Mouse (Mus musculus): ENCODE measurements at regions not wholly inside any gene's neighbourhood (a gene's known extent, or its start where the extent isn't known, plus 50 kb on each side); places are given as distances from the start of the nearest gene placed in this dataset.

DNA sequence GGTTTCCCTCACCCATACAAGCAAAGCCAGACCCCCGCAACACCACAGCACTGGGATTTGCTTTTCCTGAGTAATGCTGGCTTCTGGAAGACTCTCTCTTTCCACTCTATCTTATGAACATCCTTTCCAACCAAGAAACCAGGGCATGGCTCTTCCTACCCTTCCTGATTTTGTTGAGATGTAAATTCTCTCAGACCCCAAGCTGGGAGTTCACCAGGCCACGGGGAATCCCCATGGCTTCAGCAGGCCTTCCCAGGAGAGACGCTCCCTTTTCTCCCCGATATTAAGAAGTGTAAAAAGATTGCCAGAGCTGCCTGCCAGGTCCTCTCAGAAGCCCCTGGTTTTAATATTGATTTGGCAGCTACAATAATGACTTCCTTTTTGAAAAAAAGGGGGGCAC is 146.3 kb upstream of the Tbx3 start:
- Histone ChIP-seq H3K36me3 (ENCODE audit: insufficient read depth, low read length) (no peaks in the 10 kb centered on the region), H3K4me3 (replicated peaks; ENCODE audit: low read length) (0 out of 2 replicates have a peak overlapping the region, but pooled peaks have one; percentile 1), H3K4me1 (replicated peaks; ENCODE audit: low read depth, low read length) (peaks cover 21% of the 10 kb centered on the region), H3K27me3 (ENCODE audit: insufficient read depth, low read length) (peaks cover 52% of the 10 kb centered on the region), H3K9me3 (ENCODE audit: low read length) (no peaks in the 10 kb centered on the region)
- TF ChIP-seq CTCF (conservative IDR thresholded peaks at IDR 0.05; ENCODE audit: low read length) (no peak), POU5F1 (IDR thresholded peaks at IDR 0.05; ENCODE audit: borderline replicate concordance, low read length) (no peak), NANOG (IDR thresholded peaks at IDR 0.05; ENCODE audit: borderline replicate concordance, low read length) (no peak)

DNA sequence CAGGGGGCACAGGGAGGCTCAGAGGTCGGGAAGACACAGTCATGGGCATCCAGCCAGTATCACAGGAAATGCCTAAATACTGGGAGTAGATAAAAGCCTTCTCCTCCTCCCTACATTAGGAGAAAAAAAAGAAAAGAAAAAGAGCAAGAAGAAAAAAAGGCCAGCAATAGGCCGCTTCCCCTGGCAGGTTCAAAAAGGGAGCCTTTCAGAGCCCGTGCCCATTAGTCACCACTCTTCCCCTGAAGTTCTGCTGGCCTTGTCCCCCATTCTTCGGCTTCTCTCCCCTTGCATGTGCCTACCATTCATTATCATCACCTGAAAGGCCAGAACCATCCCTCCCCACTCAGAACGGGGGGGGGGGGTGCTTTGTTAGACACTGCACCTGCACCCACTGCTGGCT is 144.5 kb upstream of the Tbx3 start:
- Histone ChIP-seq H3K9me3 (ENCODE audit: low read length) (no peaks in the 10 kb centered on the region), H3K36me3 (ENCODE audit: insufficient read depth, low read length) (no peaks in the 10 kb centered on the region), H3K4me3 (replicated peaks; ENCODE audit: low read length) (no peak overlapping the region), H3K27me3 (ENCODE audit: insufficient read depth, low read length) (peaks cover 53% of the 10 kb centered on the region), H3K4me1 (replicated peaks; ENCODE audit: low read depth, low read length) (peaks cover 21% of the 10 kb centered on the region)
- TF ChIP-seq CTCF (conservative IDR thresholded peaks at IDR 0.05; ENCODE audit: low read length) (no peak), POU5F1 (IDR thresholded peaks at IDR 0.05; ENCODE audit: borderline replicate concordance, low read length) (no peak), NANOG (IDR thresholded peaks at IDR 0.05; ENCODE audit: borderline replicate concordance, low read length) (no peak)

DNA sequence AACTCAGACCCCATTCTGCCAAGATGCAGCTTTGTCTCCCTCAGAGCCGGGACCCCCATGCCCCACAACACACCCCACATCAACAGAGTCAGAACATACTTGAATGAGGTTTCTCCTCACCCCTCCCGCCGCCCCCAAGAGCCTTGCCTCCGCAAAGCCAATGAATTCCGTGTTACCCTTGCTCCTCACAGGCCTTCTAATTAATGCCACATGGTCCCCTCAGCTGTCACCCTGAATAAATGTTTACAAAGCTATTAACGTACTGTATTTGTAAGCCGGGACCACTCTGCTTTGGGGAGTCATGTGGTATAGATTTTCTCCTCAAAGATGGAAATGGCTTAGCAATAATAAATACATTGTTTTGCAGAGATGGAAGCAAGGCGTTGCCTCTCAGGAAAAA is 140.5 kb upstream of the Tbx3 start:
- TF ChIP-seq POU5F1 (IDR thresholded peaks at IDR 0.05; ENCODE audit: borderline replicate concordance, low read length) (no peak), NANOG (IDR thresholded peaks at IDR 0.05; ENCODE audit: borderline replicate concordance, low read length) (no peak), CTCF (conservative IDR thresholded peaks at IDR 0.05; ENCODE audit: low read length) (no peak)
- Histone ChIP-seq H3K4me3 (replicated peaks; ENCODE audit: low read length) (no peak overlapping the region), H3K36me3 (ENCODE audit: insufficient read depth, low read length) (no peaks in the 10 kb centered on the region), H3K27me3 (ENCODE audit: insufficient read depth, low read length) (peaks cover 31% of the 10 kb centered on the region), H3K9me3 (ENCODE audit: low read length) (no peaks in the 10 kb centered on the region), H3K4me1 (replicated peaks; ENCODE audit: low read depth, low read length) (peaks cover 2% of the 10 kb centered on the region; the same call in 1 of the 2 replicates)

GRCm38 (mm10) chr5:119534946-119535345 is 135.5 kb upstream of the Tbx3 start:
- H3K36me3 ChIP-seq (ENCODE audit: insufficient read depth, low read length) = no peaks in the 10 kb centered on the region

DNA sequence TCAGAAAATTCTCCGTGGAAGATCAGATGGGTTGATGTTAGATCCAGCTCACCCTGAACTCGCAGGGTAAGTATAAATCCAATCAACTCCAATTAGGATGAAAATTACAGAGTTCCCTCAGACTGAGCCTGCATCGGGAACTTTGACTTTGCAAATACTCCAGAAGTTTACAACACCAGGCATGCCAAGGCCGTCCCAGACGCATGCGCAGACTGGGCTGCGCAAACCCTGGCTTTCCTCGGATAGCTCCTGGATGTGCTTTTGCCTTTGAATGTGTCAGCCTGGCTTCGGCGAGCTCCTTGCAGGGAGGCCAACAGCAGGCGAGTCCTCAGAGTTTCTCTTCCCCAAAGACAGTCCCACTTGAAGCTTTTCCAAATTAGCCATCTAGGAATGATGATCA is 127.6 kb upstream of the Tbx3 start:
- Histone ChIP-seq H3K36me3 (ENCODE audit: insufficient read depth, low read length) (no peaks in the 10 kb centered on the region), H3K4me1 (replicated peaks; ENCODE audit: low read depth, low read length) (peaks cover 14% of the 10 kb centered on the region)
- TF ChIP-seq NANOG (IDR thresholded peaks at IDR 0.05; ENCODE audit: borderline replicate concordance, low read length) (no peak), CTCF (conservative IDR thresholded peaks at IDR 0.05; ENCODE audit: low read length) (no peak), POU5F1 (IDR thresholded peaks at IDR 0.05; ENCODE audit: borderline replicate concordance, low read length) (no peak)

More at GRCm38 (mm10) chr5:119534946-119535345, 135.5 kb upstream of the Tbx3 start:
- Histone ChIP-seq H3K27me3 (ENCODE audit: insufficient read depth, low read length) (peaks cover 7% of the 10 kb centered on the region), H3K4me3 (replicated peaks; ENCODE audit: low read length) (no peak overlapping the region), H3K4me1 (replicated peaks; ENCODE audit: low read depth, low read length) (no peaks in the 10 kb centered on the region), H3K9me3 (ENCODE audit: low read length) (no peaks in the 10 kb centered on the region)
- TF ChIP-seq CTCF (conservative IDR thresholded peaks at IDR 0.05; ENCODE audit: low read length) (no peak), NANOG (IDR thresholded peaks at IDR 0.05; ENCODE audit: borderline replicate concordance, low read length) (no peak), POU5F1 (IDR thresholded peaks at IDR 0.05; ENCODE audit: borderline replicate concordance, low read length) (no peak)

GRCm38 (mm10) chr5:119543716-119544115 is 126.8 kb upstream of the Tbx3 start:
- TF ChIP-seq POU5F1 (IDR thresholded peaks at IDR 0.05; ENCODE audit: borderline replicate concordance, low read length) = no peak
- no peak for TF ChIP-seq CTCF (conservative IDR thresholded peaks at IDR 0.05; ENCODE audit: low read length)
- TF ChIP-seq NANOG (IDR thresholded peaks at IDR 0.05; ENCODE audit: borderline replicate concordance, low read length) = no peak
- H3K9me3 ChIP-seq (ENCODE audit: low read length) = no peaks in the 10 kb centered on the region
- H3K36me3 ChIP-seq (ENCODE audit: insufficient read depth, low read length) = no peaks in the 10 kb centered on the region
- no peak overlapping the region for H3K4me3 ChIP-seq (replicated peaks; ENCODE audit: low read length)
- H3K27me3 ChIP-seq (ENCODE audit: insufficient read depth, low read length) = peaks cover 28% of the 10 kb centered on the region
- peaks cover 14% of the 10 kb centered on the region for H3K4me1 ChIP-seq (replicated peaks; ENCODE audit: low read depth, low read length)

More for the DNA sequence above, 127.6 kb upstream of the Tbx3 start:
- peaks cover 22% of the 10 kb centered on the region for H3K27me3 ChIP-seq (ENCODE audit: insufficient read depth, low read length)
- no peak overlapping the region for H3K4me3 ChIP-seq (replicated peaks; ENCODE audit: low read length)
- no peaks in the 10 kb centered on the region for H3K9me3 ChIP-seq (ENCODE audit: low read length)

DNA sequence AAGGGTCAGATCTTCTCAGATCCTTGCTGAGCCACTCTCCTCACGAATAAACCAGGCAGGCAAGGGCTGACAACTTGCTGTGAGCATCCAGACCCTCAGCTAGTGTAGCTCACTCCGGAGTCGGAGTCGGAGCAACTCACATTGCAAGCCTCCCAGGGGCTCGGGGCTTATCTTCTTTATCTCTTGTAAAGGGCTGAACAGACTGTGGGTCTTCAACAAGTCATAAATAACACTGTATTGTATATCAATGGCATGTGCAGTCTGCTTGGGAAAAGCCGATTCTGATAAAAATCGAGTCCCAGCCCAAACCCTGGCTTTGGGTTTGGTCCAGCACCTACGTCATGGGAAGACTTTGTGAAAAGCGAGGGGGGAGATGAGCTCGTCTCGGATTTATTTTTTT is 125.8 kb upstream of the Tbx3 start:
- Histone ChIP-seq H3K27me3 (ENCODE audit: insufficient read depth, low read length) (peaks cover 28% of the 10 kb centered on the region), H3K4me1 (replicated peaks; ENCODE audit: low read depth, low read length) (peaks cover 14% of the 10 kb centered on the region), H3K4me3 (replicated peaks; ENCODE audit: low read length) (no peak overlapping the region), H3K36me3 (ENCODE audit: insufficient read depth, low read length) (no peaks in the 10 kb centered on the region), H3K9me3 (ENCODE audit: low read length) (no peaks in the 10 kb centered on the region)
- TF ChIP-seq CTCF (conservative IDR thresholded peaks at IDR 0.05; ENCODE audit: low read length) (no peak), NANOG (IDR thresholded peaks at IDR 0.05; ENCODE audit: borderline replicate concordance, low read length) (no peak), POU5F1 (IDR thresholded peaks at IDR 0.05; ENCODE audit: borderline replicate concordance, low read length) (no peak)

GRCm38 (mm10) chr5:119547070-119547469 is 123.4 kb upstream of the Tbx3 start:
- peaks cover 33% of the 10 kb centered on the region for H3K27me3 ChIP-seq (ENCODE audit: insufficient read depth, low read length)
- H3K9me3 ChIP-seq (ENCODE audit: low read length) = no peaks in the 10 kb centered on the region
- peak overlapping the region; percentile 37; the same call in 1 of the 2 replicates for H3K4me3 ChIP-seq (replicated peaks; ENCODE audit: low read length)
- peaks cover 19% of the 10 kb centered on the region for H3K4me1 ChIP-seq (replicated peaks; ENCODE audit: low read depth, low read length)
- no peaks in the 10 kb centered on the region for H3K36me3 ChIP-seq (ENCODE audit: insufficient read depth, low read length)
- TF ChIP-seq NANOG (IDR thresholded peaks at IDR 0.05; ENCODE audit: borderline replicate concordance, low read length) = no peak
- TF ChIP-seq POU5F1 (IDR thresholded peaks at IDR 0.05; ENCODE audit: borderline replicate concordance, low read length) = no peak
- no peak for TF ChIP-seq CTCF (conservative IDR thresholded peaks at IDR 0.05; ENCODE audit: low read length)

DNA sequence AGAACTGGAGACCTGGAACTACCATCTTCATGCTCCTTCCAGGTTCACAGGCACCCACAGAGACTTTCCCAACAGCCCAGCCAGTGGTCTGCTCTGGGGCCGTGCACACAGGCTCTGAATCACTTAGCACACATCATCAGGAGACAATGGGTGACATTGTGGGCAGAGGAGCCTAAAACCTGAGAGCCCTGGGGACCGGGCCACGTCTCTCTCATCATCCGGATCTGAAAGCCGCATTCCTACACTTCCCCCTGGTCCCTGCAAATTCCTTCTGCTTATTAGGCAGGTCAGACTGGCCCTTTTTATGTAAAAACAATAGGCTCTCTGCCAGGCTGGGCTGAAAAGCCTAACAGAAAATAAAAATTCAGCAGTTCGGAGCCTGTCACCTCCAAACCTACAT is 119.6 kb upstream of the Tbx3 start:
- TF ChIP-seq NANOG (IDR thresholded peaks at IDR 0.05; ENCODE audit: borderline replicate concordance, low read length) = no peak
- TF ChIP-seq POU5F1 (IDR thresholded peaks at IDR 0.05; ENCODE audit: borderline replicate concordance, low read length) = no peak
- no peak for TF ChIP-seq CTCF (conservative IDR thresholded peaks at IDR 0.05; ENCODE audit: low read length)
- H3K36me3 ChIP-seq (ENCODE audit: insufficient read depth, low read length) = no peaks in the 10 kb centered on the region

More for the DNA sequence above, 119.6 kb upstream of the Tbx3 start:
- H3K27me3 ChIP-seq (ENCODE audit: insufficient read depth, low read length) = peaks cover 37% of the 10 kb centered on the region
- H3K9me3 ChIP-seq (ENCODE audit: low read length) = no peaks in the 10 kb centered on the region; the same call in 1 of the 2 replicates
- H3K4me1 ChIP-seq (replicated peaks; ENCODE audit: low read depth, low read length) = peaks cover 17% of the 10 kb centered on the region
- no peak overlapping the region for H3K4me3 ChIP-seq (replicated peaks; ENCODE audit: low read length)
